Mouse (Mus musculus): ENCODE data around the gene Dnajc9. TPM values are rescaled to one million over a fixed set of nuclear protein-coding genes. Genes with fewer than 3 reads are reported as not detected.

Gene Dnajc9
- total RNA-seq, 2 experiments from 2014 or later, result 24.8 to 25.0 TPM

DNA sequence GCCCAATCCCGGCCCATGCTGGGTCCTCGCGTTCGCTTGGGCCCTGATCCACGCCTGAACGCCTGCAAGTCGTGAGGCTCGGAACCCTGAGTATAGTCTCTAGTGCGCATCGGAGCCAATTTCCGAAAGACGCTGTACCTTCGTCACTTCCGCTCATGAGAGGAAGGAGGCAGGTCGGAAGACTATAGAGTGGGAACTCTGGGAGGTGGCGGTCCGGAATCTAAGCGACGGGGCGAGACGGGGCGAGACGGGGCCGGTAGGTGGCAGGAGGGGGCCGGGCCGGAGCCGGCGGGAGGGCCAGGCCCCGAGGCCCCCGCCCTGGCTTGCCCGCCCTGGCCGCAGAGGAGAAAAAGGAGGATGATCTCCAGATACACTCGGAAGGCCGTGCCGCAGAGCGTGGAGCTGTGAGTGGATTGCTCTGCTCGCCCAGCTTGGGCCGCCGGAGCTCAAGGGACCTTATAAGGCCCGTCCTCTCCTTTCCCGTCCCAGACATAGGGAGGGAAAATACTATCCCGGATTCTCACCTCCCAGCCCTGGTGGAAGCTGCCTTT lies 40.6 kb downstream of the Dnajc9 start, which contains the start of the genes Ecd and Fam149b:
Ecd (minus strand) TSS at position 131 of the 551 bp plus-strand sequence.
Fam149b (plus strand) TSS at position 172 of the 551 bp plus-strand sequence.
- DNase-seq, result peak; percentile 90 to 94

DNA sequence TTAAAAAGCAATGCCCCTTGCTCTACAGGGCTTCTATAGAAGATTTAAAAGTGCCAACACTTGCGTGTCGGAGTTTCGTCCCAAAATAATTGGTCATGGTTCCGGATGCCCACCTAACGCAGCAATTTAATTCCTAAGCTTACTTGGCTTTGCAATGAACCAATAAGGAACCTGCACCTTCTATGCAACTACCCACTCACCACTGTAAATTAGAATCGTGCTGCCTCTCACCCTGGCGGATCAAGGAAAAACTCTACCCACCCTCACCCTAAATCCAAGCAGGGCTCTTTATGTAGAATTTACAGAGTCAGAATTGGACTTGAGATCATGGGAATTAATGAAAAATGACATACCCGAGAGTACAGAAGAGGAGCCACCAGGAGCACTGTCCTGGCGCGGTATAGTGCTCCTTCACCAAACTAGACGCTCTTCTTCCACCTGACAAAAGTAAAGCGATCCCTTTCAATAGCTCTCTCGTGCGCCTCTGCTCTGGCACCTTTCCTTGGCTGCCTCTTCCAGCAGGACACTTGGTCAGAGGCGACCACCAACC lies 41.2 kb downstream of the Dnajc9 start:
- DNase-seq, result no peak

- DNase-seq, result no peak
Observed at GRCm38 (mm10) chr14:20345885-20346284, 42.8 kb downstream of the Dnajc9 start.

DNA sequence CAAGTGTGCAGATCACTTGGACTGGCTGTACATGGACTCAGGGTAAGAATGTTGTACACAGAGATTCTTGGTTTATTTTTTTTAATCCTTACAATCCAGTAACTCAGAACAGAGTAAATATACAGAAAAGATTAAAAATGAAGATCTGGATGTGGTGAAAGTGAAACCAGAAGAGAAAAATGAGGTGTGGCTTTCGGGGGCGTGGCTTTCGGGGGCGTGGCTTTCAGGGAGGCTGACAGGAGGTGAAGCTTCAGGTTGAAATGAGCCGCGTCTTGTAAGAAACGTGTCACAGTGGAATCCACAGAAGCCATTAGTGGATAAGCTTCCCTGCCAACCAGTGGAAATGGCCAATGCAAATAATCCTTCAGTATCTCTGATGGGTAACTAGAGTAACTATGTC lies 47.8 kb downstream of the Dnajc9 start:
- DNase-seq, result no peak

DNA sequence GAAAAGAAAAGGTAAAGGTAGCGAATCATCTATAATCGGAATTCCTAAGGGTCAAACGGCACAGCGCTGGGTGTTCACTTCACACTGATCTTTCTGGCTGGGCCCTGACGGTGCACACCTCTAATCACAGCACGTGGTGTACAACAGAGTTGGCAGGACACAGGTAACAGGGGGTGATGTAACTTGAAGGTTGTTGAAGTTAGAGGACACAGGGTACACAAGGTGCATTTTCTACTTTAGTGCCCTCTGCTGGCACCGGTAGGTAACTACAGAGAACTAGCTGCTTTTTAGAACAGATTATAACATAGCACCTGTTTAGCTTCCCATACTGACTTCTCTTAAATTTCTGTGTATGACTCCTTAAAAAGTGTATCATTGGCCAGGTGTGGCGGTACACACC lies 48.6 kb downstream of the Dnajc9 start:
- DNase-seq, result no peak

- DNase-seq, result no peak
Observed at GRCm38 (mm10) chr14:20339415-20339814, 49.3 kb downstream of the Dnajc9 start.

Other genes starting within 250 kb of the Dnajc9 start
- under 1 TPM; 0.25 to 0.38 TPM for gene Kcnk5, start 207.1 kb downstream of the Dnajc9 start, total RNA-seq (2021)
- gene Kcnk16, start 119.7 kb downstream of the Dnajc9 start, total RNA-seq (2021), result not detected
- 10 to 100 TPM; 21.7 to 22.9 TPM for gene Nudt13, start 94.2 kb downstream of the Dnajc9 start, total RNA-seq (2021)
- gene Ecd, start 40.8 kb downstream of the Dnajc9 start, total RNA-seq (2021), result 10 to 100 TPM; 34.9 to 35.5 TPM
- gene Fam149b, start 40.7 kb downstream of the Dnajc9 start, total RNA-seq (2021), result 10 to 100 TPM; 50.8 to 53.1 TPM
- 10 to 100 TPM; 34.0 to 37.4 TPM for gene Mrps16, start 4.7 kb upstream of the Dnajc9 start, total RNA-seq (2021)
- 1 to 10 TPM in 1 of 2 experiments, under 1 TPM in 1; 0.75 to 2.4 TPM for gene Cfap70, start 63.3 kb upstream of the Dnajc9 start, total RNA-seq (2021)
- 10 to 100 TPM; 68.0 to 69.7 TPM for gene Anxa7, start 91.2 kb upstream of the Dnajc9 start, total RNA-seq (2021)
- 1 to 10 TPM; 1.3 to 1.5 TPM for gene Mss51, start 108.0 kb upstream of the Dnajc9 start, total RNA-seq (2021)
- 100 to 1,000 TPM; 306 to 322 TPM for gene Ppp3cb, start 157.7 kb upstream of the Dnajc9 start, total RNA-seq (2021)